Mouse (Mus musculus) mouse embryonic stem cell (cell line): Measurements from ENCODE around the gene Rims3.

Source experiments
- in situ Hi-C, 2 experiments: fragments of 300-500 bp; cut with MboI; formaldehyde crosslinking; loops; 1 replicate in 1 of 2; 3 replicates in 1 of 2; pipeline ENCODE4 v1.14.3; 2019 to 2020; ENCODE audit warnings: low sequenced_read_pairs in 2 of 2, low pct_unique_long_range_greater_than_20kb in 1 of 2, mixed read lengths in 1 of 2; ENCODE audit not compliant: unreplicated experiment in 1 of 2

Rims3 gene

DNA sequence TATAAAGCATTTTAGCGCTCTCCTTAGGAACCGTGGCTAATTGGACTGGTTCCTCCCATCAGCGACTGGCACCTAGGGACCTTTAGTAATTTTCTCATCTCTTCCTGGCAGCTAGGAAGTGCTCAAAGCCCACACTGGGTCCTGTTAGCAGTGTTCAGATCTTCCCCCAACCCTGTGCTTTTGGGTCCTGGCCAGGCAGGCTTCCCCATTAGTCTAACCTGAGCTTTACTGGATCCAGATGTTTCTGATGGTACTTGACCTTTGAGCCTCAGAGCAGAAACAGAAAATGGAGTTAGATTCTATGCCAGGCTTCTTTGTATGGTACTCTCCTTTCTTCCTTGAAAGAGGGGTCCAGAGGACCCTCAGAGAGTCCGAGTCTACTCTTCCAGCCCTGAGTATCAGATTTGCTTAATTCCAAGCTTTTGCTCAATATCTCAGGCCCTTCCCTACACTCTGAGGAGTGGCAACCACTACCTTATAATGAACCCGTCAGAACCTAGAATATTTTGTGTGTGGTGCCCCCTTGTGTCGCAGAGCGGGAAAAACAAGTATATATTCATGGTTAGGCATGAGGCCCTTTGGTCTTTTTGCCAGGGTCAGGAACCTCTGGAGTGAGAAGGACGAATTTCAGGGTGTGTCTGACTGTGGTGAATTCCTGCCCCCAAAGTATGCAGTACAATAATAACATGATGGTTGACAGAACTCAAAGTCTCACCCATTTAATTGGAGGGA lies 32.9 kb downstream of the Rims3 start:
- in situ Hi-C loops = no loop called here

DNA sequence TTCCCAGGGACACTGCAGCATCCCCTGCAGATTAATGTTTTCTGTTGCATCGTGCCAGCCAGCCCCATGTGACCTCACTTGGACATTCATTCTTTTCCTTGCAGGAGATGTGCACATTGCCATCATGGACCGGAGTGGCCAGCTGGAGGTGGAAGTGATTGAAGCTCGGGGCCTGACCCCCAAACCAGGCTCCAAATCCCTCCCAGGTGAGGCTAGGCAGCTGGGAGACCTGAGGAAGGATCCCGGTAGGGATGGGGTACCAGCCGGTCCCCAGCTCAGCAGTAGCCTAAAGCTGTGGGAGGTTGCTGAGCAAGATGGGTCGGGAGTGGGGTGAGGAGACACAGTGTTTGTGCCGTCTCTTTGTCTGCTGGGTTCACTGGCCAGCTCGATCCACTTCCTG lies 34.3 kb downstream of the Rims3 start:
- in situ Hi-C loops = no loop called here

DNA sequence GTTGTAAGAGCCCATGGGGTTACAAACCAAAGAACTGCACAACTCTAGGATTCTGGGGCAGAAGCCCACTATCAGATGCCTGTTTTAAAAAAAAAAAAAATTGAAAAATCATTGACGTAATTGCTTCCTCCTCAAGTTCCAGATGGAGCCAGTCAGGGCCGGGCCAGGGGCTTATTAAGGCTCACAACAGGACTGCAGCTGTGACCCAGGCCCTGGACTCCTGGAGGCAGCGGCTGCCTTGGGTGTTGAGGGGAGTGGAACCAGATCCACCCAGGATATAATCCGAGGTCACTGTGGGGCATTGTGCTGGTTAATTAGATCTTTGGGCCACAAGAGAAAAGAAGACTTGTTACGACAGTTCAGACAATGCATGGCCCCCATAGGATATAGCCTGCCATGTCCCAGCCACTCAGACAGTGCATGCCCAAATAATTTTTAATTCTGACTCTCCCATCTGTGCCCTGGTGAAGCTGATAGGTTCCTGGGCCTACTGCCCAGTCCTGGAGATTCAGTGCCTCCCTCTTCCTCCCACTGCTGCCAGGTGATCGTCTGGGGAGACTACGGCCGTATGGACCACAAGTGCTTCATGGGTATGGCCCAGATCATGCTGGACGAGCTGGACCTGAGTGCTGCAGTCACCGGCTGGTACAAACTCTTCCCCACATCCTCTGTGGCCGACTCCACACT lies 36.3 kb downstream of the Rims3 start:
- in situ Hi-C loops = no loop called here

DNA sequence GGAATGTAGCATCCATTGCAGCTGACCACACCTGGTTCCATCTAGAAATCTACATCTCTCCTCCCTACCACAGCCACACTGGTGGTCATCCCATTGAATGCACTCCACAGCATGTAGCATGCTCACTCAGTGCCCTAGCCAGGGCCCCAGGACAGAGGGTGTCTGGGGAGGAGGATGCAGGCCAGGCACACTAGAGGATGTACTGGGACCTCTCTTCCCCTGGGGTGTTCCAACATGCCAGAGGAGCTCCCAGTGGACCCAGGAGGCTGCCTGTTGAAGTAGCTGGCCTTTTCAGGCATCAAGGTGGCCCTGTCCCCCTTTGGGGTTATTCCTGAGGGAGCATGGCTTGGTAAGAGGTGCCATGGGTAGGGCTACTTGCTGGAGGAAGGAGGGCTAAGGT lies 37.3 kb downstream of the Rims3 start:
- in situ Hi-C loops = no loop called here

DNA sequence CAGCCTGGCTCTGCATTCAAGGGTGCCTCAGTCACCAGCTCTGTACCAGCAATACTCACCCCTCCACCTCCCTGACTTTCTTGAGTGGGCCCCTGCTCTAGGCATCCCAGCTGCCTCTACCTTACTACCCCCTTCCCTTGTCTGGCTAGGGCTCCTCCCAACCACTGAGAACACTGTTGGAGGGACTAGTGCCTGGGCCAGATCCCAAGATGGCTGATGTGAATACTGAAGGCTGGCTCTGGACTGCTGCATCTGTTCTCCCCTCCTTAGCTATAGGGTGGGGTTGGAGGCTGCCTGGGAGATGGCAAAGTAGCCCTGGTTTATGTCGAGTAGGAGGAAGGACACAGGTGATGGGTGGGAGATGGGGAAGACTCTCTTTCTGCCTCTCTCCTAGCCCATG lies 37.9 kb downstream of the Rims3 start:
- in situ Hi-C loops = no loop called here

DNA sequence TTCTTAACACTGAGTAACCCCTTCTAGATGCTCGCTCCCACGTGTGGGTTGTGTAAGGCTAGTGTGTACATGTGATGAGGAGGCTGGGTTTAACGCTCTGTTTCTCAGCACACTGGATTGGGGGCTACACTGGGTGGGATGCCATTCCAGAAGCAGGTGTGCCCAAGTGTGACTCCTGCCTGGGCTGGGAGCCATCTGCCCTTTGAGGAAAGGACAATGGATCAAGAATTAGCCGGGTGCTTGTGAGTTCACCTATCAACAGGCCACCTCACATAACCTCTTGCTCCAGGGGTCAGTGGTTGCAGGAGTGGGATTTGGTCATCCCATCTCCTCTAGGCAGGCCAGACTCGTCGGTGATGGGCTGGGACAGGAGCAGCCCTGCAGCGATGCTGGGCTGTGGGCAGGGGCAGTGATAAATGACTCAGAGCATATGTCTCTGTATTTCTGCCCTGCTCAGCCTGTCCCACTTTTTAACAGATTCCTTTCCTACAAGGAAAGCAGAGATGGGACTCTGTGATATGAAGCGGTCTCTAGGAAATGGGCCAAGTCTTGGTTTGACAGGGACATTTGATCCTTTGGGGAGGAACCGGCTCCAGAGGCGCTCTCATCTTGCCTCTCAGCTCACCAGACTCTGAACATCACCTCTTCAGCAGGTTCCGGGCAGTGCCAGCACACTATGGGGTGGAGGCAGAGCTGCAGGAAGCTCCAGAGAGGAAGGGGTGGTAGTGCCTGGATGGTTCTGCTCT lies 39.2 kb downstream of the Rims3 start:
- in situ Hi-C loops = no loop called here

DNA sequence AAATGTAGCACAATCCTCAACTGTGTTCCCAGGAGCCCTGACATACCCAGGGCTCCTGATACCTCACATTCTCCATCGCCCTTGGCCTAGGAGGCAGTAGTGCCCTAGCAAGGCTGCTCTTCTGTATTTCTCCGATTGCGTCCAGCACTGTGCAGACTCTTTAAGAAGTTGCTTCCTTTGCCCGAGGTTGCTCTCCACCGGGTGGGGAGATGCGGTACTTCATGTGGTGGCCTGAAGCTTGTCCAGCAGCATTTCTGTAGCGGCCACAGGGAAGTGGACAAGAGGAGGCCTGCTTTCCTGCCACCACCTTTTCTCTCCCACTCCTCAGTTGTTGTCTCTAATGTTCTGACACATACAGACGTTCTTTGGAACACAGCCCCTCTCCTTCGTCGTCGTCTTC lies 40.0 kb downstream of the Rims3 start:
- in situ Hi-C loops = no loop called here

DNA sequence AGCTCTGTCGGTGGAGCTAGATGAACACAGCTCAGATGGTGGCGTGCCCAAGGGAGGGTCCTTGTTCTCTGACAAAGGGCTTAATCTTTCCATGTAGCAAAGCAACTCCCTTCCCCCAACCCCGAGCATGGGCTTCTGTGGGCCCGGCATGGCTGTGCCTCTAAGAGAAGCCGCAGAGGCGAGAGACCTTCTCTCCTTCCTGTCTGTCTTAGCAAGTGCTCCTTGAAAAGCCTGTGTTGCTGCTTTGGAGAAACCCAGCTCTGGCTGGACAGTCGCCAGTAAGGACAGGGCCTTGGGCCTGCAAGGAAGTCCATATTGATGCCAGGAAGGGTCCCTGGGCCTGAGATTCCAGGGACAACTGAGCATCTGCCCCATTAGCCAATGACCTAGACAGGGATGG lies 40.6 kb downstream of the Rims3 start:
- in situ Hi-C loops = no loop called here

DNA sequence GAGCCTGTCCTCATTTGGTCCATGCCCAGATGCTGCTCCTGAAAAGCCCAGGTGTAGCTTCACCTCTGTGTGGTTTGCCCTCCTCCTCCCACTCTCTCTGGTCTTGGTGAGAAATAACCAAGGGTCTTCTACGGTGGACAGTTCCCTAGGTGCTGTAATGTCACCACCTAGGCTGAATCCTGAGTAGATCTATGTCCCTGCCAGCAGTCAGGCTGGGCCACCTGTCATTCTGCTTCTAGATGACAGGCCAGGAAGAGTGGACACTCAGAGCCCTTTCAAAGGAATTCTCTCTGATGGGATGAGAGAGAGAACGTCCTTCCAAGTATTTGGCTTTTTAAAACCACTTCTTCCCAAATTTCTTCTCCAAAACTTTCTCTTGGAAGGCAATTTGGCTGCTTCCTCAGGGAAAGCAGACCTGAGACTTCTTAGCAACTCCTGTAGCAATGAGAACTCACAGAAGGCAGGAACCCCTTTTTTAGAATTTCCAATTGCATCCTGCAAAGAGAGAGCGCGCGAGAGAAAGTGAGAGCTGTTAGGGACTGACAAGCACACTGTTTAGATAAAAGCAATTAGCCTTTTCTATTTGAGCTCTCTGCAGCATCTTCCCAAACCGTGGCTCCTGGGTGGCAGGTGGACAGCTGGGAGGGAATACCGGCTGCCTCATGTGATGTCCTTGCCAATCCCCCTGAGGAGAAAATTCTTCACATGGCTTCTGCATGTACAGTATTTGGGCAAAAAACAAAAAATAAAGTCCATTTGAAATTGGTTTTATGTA lies 41.4 kb downstream of the Rims3 start:
- in situ Hi-C loops = no loop called here

DNA sequence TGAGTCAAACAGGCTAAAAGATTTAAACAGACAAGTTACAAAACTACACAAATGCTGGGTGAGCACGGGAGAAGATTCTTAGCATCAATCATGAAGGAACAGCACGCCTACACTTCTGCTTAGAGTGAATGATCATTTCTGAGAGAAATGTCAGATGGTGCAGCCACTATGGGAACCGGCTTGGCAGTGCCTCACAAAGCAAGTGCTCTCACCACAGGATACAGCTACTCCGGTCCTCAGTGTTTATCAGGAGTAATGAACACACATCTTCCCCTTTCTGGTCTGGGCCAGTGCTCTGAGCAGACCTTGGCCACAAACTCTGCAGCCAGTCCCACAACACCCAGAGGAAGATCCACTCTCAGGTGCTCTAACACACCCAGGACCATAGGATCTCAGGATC lies 49.9 kb downstream of the Rims3 start:
- in situ Hi-C loops = loop anchor here (25.0 kb wide), 1 partner anchor 217 kb away; no protein-coding TSS in a partner anchor

DNA sequence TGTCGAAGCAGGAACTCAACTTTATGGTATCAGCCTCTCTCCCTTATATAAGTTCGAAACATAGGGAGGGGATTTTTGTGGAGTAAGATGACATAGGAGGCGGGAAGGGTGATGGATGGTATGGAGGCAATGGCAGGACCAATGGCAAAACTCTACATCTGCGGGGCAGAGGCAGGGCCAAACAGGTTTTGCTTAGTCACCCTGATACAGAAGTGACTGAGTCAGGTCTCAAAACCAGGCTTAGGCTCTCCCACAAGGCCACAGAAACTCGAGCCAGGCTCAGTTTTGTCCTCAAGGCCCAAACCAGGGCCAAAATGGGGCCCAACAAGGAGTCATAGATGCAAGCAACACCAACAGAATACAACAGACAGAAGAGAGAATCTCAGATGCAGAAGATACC lies 51.0 kb downstream of the Rims3 start:
- in situ Hi-C loops = loop anchor here (25.0 kb wide), 1 partner anchor 218 kb away; no protein-coding TSS in a partner anchor

DNA sequence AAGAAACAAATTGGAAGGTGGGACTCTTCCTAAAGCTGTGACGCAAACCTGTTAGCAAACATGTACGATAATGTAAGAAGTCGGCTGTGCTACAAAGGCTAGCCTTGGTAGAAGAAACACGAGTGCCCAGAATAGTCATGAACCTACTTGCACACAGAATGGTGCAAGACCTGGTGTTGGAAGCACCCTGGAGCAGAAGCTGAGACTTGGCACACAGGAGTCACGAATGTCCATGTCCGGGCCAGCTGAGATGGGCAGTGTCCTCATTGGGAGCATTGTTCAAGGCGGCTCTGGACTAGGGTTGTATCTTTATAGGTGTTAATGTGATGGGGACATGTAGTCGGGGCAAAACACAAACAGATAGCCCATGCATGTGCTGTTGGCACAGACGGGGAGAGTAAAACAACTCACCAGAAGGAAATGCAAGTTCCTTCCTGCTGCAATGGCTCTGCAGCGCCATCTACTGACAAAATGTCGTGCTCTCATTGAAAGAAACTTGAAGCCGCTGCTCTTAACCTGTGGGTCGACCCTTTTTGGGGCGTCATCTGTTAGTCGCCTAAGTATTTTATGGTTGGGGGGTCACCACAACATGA lies 55.0 kb downstream of the Rims3 start:
- in situ Hi-C loops = loop anchor here (10.0 to 25.0 kb wide), 2 partner anchors 222 to 315 kb away; no protein-coding TSS in a partner anchor

DNA sequence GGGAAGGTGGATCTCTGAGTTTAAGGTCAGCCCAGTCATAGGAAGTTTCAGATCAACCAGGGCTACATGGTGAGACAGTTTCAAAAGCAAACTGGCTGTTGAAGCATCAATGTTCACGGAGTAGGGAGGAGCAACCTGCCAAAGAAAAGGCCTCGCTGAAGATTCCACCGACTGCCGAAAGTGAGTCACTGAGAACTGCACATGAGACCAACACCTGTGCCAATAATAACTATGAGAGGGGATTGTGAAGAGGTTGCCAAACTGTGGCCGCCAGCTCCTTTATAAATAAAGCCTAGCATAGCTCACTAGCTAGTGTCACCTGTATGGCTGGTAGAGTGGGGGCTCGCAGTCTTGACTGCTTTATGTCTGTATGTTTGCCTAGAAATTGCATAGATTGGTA lies 56.5 kb downstream of the Rims3 start:
- in situ Hi-C loops = loop anchor here (10.0 to 25.0 kb wide), 2 partner anchors 224 to 316 kb away; no protein-coding TSS in a partner anchor

DNA sequence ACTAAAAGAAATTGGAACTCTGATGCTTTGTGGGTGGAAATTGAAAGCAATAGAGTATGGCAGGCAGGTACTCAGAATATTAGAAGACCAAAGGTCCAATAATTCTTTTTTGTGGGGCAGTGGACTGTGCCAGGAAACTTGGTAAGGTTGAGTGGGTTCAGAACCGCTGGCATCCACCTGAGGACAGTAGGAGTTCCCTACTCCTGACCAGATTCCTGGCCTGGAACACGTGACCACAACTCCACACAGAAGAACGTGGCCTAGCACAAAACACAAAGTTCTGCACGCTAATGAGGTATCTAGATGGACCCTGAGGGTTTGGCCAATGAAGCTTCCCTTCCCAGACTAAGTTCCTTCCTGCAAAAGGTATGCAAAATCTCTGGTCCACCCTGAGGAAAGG lies 58.2 kb downstream of the Rims3 start:
- in situ Hi-C loops = loop anchor here (10.0 to 25.0 kb wide), 2 partner anchors 226 to 318 kb away; no protein-coding TSS in a partner anchor

DNA sequence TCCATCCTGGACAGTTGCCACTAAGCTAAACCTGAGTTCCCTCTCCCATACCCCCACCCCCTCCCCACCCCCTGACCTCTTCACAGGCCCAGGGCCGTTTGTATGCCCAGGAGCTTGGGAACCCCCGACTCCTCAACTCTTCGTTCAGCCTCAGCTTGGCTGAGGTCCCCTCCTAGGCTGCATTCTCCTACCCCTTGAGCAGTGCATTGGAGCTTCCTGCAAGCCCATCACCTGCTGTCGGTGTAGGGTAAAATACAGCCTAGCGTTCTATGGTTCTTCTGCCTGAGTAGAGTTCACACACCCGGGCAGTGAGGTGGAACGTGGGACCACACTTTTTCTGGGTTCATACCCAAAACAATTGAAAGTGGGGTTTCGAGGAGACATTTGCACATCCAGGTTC lies 58.8 kb downstream of the Rims3 start:
- in situ Hi-C loops = loop anchor here (10.0 to 25.0 kb wide), 2 partner anchors 226 to 319 kb away; no protein-coding TSS in a partner anchor

DNA sequence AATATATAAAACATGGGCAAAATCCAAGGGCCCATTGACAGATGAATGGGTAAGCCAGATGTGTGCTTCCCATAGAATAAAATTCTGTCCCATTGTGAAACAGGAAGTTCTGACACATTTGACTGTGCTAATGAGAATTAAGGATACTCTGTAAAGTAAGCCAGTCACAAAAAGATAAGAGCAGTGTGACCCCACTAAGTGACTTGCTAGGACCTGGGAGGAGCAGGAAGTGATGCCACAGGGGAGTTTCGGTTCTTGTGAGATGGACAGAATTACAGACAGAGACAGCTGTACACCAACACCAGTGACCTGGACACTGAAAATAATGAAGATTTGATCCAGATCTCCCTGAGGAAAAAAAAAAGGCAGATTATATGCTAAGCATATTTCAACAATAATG lies 59.2 kb downstream of the Rims3 start:
- in situ Hi-C loops = loop anchor here (10.0 to 25.0 kb wide), 2 partner anchors 227 to 319 kb away; no protein-coding TSS in a partner anchor

DNA sequence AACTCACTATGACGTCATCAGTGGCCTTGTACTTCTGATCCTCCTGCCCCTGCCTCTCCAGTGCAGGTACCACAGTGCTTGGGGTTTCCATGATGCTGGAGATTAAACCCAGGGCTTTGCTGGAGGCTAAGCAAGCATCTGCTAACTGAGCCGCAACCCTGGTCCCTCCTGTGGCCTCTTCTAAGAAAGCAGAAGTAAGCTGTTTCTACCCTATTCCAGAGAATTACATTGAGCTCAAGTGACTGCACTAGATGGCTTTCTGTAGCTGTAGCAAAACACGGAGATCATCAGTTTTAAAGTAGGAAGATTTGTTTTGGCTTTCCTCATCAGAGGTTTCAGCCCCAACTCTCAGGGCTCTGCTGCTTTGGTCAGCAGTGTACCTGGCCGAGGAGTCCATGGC lies 59.9 kb downstream of the Rims3 start:
- in situ Hi-C loops = loop anchor here (10.0 to 25.0 kb wide), 2 partner anchors 227 to 320 kb away; no protein-coding TSS in a partner anchor

DNA sequence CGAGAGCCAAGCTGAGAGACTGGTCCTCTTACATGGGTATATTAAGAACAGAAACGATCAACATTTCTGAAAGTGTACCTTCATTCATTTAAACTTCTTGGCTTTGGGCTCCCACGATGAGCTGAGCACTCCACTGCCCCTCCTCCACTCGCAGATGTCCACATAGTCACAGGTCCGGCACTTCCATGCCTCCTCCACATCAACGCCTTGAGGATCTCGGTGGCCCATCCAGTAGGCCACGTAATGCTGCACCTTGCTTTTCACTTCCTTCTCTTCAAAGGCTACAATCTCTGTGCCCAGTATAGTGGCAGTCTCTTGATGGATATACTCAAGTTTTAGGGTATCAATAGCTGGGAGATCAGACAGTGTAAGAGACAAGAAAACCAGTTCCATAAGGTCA lies 66.8 kb downstream of the Rims3 start:
- in situ Hi-C loops = loop anchor here (25.0 kb wide), 1 partner anchor 234 kb away; no protein-coding TSS in a partner anchor
